Mouse (Mus musculus) left cerebral cortex, postnatal 25 days (tissue): ENCODE results near the gene Hipk1. TPM values are rescaled to one million over a fixed set of nuclear protein-coding genes. Genes with fewer than 3 reads are reported as not detected.

Experiments
- DNase-seq, 2 experiments: peaks; one replicate each; pipeline ENCODE4 v3.0.0; 2022; ENCODE audit warnings: low spot score in 2 of 2, mixed read lengths in 1 of 2
- intact Hi-C: fragments of 180-260 bp; cut with DNase I; formaldehyde crosslinking; loops from one replicate; pipeline ENCODE4 v1.15.1; 2025
- total RNA-seq, 2 experiments: library from RNA; stranded (reverse); gene quantifications; 2 replicates each; pipeline ENCODE4 v1.2.3; 2021

Gene Hipk1
- total RNA-seq, 2 experiments from 2014 or later = 110 to 113 TPM

DNA sequence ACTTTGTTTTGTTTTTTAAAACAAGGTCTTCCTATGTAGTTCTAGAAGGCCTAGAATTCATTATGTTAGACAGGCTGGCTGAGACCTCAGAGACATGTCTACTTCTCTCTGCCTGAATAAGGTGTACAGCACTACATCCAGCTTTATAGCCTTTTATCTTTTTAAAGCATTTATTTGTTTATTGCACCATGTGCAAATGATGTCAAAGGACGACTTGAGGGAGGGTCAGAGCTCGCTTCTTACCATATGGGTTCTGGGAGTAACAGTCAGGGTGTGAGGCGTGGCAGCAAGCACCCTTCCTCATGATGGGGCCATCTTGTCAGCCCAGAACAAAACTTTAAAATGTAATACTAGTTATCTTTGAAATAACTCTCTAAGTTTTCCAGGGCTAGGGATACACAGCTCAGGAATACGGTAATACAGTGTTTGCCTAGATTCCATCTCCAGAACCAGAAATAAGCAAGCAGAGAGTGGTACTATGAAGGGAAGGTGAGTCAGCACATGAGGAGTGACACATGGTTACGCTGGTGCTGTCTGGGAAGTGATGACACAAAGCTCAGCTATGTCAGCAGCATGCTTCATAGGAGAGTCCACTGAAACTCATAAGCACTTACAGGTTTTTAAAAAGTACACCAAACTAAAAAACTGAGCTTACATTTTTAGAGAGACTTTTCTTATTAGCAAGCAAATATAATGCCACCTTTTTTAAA, 31.9 kb downstream of the Hipk1 start:
- intact Hi-C loops = no loop called here

DNA sequence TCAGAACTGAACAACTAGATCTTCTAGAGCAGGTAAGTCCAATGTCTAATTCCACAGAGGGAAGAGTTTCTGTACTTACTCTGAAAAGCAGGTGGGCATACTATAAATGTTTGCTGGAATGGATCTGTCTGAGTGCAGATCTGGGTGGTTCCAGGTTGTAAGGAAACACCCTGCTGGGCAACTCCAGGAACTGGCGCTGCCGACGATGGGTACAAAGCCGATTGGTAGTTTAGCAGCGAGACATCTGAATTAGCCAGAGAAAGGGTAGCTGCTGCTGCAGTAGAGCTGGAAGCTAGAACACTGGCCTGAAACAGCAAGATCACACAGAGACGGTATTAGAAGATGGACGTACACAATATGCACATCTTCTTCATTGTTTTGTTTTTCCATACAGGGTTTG, 32.9 kb downstream of the Hipk1 start:
- intact Hi-C loops = no loop called here
- no peak for DNase-seq

More for the DNA sequence above, 31.9 kb downstream of the Hipk1 start:
- no peak for DNase-seq

DNA sequence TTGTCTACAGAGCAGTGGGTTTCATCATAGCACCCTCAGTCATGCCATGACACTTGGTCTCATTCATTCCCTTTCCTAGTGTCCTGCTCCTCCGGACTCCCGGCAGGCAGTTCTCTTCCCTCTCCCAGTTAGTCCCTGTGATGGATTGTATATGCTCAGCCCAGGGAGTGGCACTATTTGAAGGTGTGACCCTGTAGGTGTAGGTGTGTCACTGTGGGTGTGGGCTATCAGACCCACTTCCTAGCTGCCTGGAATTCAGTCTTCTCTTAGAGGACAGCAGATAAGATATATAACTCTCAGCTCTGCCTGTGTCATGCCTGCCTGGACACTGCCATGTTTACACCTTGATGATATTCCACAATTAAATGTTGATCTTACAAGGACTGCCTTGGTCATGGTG, 34.4 kb downstream of the Hipk1 start:
- DNase-seq = no peak
- intact Hi-C loops = no loop called here

DNA sequence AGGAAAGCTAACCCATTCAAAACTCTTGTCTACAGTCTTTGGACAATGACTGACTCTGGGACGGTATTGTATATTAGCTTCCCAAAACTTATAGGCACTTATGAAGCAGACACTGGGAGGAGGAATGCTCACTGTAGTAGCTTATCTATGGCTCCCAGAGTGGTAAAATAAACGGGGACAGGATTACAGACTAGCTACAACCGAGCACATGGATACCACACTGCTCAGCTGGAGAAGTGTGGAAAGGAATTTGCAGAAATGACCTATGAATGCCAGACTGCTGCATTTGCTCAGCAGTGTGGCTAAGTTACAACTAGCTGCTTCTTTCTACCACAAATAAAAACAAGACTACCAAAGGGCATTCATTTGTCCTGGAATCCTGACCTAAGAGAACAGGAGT, 36.0 kb downstream of the Hipk1 start:
- intact Hi-C loops = no loop called here
- DNase-seq = no peak

GRCm38 (mm10) chr3:103751558-103751957, 39.8 kb downstream of the Hipk1 start:
- peak in 1 of 2 experiments; percentile 74 for DNase-seq
- intact Hi-C loops = loop anchor here (5.0 kb wide), 1 partner anchor 131 kb away; no protein-coding TSS in a partner anchor

- DNase-seq = no peak
- intact Hi-C loops = no loop called here
Measured at GRCm38 (mm10) chr3:103746711-103747110, 44.7 kb downstream of the Hipk1 start.

DNA sequence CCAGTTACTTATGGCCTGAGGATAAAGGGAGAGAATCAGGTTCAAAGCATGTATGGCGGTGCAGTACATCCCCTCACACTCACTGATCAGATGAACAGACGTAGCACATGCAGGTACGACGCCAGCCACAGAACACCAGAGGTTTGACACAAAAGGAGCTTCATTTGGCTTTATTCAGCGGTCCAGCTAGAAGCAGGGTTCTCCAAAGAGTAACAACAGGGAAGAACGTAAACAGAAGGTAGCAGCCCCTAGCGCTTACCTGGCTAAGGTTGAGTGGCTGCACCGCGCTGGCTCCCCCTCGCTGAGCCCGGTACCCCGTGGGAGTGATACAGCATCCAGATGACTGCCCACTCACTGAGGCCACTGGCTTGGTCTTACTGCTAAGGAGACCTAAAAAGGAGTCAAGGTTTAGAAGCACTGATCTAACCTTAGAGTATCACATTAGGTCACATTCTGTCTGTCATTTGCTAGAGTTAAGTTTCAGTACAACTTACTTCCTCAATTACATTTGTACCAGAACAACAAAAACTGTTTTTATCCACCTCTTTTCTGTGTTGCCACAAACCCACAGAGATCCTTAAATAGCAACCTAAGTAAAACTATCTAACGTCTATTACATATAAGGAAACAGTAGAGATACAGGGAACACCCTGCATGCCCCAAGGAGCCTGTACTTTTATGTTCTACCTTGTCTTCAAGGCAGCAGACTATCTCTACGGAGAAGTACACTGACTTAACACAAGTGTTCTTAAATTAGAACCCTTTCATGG, 46.2 kb downstream of the Hipk1 start:
- DNase-seq = no peak
- intact Hi-C loops = no loop called here

- intact Hi-C loops = no loop called here
- DNase-seq = no peak
Measured at GRCm38 (mm10) chr3:103743208-103743607, 48.2 kb downstream of the Hipk1 start.

- intact Hi-C loops = no loop called here
- no peak for DNase-seq
Measured at GRCm38 (mm10) chr3:103740342-103740741, 51.0 kb downstream of the Hipk1 start.

GRCm38 (mm10) chr3:103739329-103739728, 52.0 kb downstream of the Hipk1 start, which contains the start of gene Gm10964:
Gene Gm10964 (plus strand): TSS chr3:103739366.
- intact Hi-C loops = loop anchor here (2.0 to 5.0 kb wide), 3 partner anchors 167 to 301 kb away; no protein-coding TSS in a partner anchor
- DNase-seq = no peak

- peak; percentile 89 to 95 for DNase-seq
- intact Hi-C loops = loop anchor here (1.0 to 5.0 kb wide), 4 partner anchors 166 to 345 kb away; no protein-coding TSS in a partner anchor
Measured at GRCm38 (mm10) chr3:103737778-103738571, 53.4 kb downstream of the Hipk1 start, which contains the start of gene Olfml3. Gene Olfml3 (minus strand): TSS chr3:103738001.

GRCm38 (mm10) chr3:103737061-103737754, 54.2 kb downstream of the Hipk1 start:
- DNase-seq = peak in 1 of 2 experiments; percentile 16
- intact Hi-C loops = loop anchor here (1.0 to 5.0 kb wide), 3 partner anchors 165 to 344 kb away; no protein-coding TSS in a partner anchor

- intact Hi-C loops = loop anchor here (5.0 kb wide), 2 partner anchors 164 to 219 kb away; no protein-coding TSS in a partner anchor
- DNase-seq = no peak
Measured at GRCm38 (mm10) chr3:103735776-103736600, 55.4 kb downstream of the Hipk1 start.

DNA sequence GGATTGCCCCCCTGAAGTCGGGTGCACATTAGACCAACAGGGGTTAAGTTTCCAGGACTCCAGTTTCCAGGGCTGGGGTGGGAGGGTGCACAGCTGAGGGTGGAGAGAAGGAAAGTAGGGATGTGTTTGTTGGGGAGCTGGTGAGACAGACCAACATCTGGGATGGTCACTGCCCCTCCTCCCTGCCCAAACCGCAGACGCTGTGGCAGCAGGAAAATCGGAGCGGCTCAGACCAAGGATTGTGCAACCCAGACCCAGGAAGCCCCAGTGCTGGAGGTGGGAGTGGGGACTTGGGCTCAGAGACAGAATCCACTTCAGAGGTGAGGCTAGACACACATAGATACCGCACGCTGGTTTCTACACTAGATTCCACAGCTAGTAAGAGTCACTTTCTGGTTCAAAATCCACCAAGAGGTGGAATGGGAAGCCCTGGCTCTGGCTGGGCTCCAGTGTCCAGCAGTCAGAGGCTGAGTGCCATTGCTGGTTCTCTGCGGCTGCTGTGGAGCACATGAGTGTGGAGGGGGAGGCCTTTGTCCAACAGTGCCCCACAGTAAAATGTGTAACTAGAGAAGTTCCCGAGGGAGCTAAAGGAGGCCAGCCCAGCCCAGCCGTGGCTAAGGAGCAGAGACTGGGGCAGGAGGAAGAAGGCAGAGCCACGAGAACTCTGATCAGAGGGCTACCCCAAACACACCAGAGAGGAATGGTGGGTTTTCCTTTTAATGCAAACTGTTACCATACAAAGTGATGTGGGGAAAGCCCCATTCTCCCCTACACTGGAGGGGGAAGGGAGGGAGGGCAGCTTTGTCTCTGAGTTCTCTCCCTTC, 56.5 kb downstream of the Hipk1 start:
- intact Hi-C loops = loop anchor here (5.0 kb wide), 2 partner anchors 163 to 218 kb away; no protein-coding TSS in a partner anchor
- peak in 1 of 2 experiments; percentile 24 for DNase-seq

DNA sequence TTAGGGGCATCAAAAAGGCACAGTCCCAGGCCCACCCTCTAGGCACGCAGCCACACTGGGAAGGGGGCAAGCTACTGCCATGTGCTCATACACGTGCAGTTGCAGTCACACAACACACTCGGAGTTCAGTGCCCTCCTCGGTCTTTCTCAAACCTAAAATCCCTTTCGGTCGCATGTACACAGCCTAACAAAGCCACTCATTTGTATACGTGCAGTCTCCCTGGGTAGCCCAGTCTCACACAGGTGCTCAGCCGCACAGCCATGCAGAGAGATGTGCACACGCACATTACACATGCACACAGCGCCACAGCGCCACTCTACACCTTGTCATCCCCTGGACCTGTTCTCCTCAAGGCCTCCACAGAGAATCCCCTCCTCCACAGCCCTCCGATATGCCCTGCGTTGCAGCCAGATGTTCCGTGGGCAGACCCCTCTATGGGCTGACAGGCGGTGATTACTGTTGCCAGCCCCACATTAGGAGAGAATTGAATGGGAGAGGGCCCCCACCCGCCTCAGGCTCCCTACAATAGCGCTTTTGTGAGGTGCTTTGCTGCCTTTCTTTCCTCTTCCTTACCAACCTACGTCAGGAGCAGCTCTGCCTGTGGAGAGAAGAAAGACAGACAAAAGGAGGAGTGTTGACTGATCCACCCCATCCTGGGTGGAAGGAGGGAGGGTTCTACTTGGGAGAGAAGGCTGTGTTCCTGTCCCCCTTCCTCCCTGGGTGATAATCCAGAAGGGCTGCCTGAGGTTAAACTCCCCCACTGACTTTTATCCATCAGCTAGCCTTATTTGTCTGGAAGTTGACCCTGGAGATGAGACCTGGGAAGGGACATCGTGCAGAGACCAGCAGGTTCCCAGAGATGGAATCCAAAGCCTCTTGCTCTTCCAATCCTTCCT, 57.3 kb downstream of the Hipk1 start:
- DNase-seq = peak; percentile 52 to 57

GRCm38 (mm10) chr3:103733176-103733575, 58.2 kb downstream of the Hipk1 start:
- intact Hi-C loops = no loop called here
- no peak for DNase-seq

More for the DNA sequence above, 57.3 kb downstream of the Hipk1 start:
- intact Hi-C loops = no loop called here
